Mouse (Mus musculus) stomach, embryonic 15.5 days (tissue): ENCODE results near the gene Elovl6. TPM values are rescaled to one million over a fixed set of nuclear protein-coding genes. Genes with fewer than 3 reads are reported as not detected.

Source experiments
- ATAC-seq: fragments of 200-750 bp; cut with Nextera tagmentation; 2 replicates; pipeline ENCODE4 v1.8.0; 2017; ENCODE audit warnings: low read depth, moderate number of reproducible peaks, moderate TSS enrichment; ENCODE audit not compliant: insufficient read depth, low FRiP score
- H3K27ac ChIP-seq: fragments of 300-500 bp; sonication (generic); 2 replicates; pipeline ENCODE4 v1.5.1; 2015; ENCODE audit warnings: mild to moderate bottlenecking, inconsistent platforms
- H3K27me3 ChIP-seq: fragments of 300-500 bp; sonication (generic); replicated peaks from 2 replicates; pipeline ENCODE4 v1.6.1; 2015; ENCODE audit warnings: inconsistent platforms
- H3K36me3 ChIP-seq: fragments of 300-500 bp; sonication (generic); 2 replicates; pipeline ENCODE4 v1.6.1; 2015; ENCODE audit warnings: inconsistent platforms
- H3K4me1 ChIP-seq: fragments of 300-500 bp; sonication (generic); 2 replicates; pipeline ENCODE4 v1.6.1; 2015; ENCODE audit warnings: inconsistent platforms
- H3K4me2 ChIP-seq: fragments of 300-500 bp; sonication (generic); 2 replicates; pipeline ENCODE4 v1.6.1; 2015; ENCODE audit warnings: mild to moderate bottlenecking, inconsistent platforms
- H3K4me3 ChIP-seq: fragments of 300-500 bp; sonication (generic); replicated peaks from 2 replicates; pipeline ENCODE4 v1.5.1; 2015; ENCODE audit warnings: inconsistent platforms
- H3K9ac ChIP-seq: fragments of 300-500 bp; sonication (generic); 2 replicates; pipeline ENCODE4 v1.6.1; 2015; ENCODE audit warnings: inconsistent platforms
- H3K9me3 ChIP-seq: fragments of 300-500 bp; sonication (generic); 2 replicates; pipeline ENCODE4 v1.6.1; 2016; ENCODE audit warnings: inconsistent platforms
- WGBS: fragments of 180-500 bp; shearing (Covaris S2); methylation state at CpG from one replicate; pipeline ENCODE4 v1.1.7; 2015; 5-methylcytosine and 5-hydroxymethylcytosine counted together
- microRNA-seq: library from miRNA; unstranded; fragments of <30 nt; microRNA quantifications from one replicate; pipeline ENCODE4, GENCODE M21; 2016
- polyA plus RNA-seq: library from polyadenylated mRNA; unstranded; fragments of >200 nt; fragmentation: Nextera tagmentation; extraction: Ambion mirVana; gene quantifications from 2 replicates; pipeline ENCODE4 v1.2.1, GENCODE M21; 2015

Elovl6 gene
- polyA plus RNA-seq, 1 experiment from 2014 or later = 41.2 TPM

- Histone ChIP-seq H3K27ac (no peak overlapping the region), H3K4me1 (no peaks in the 10 kb centered on the region), H3K4me3 (no peak overlapping the region), H3K27me3 (no peaks in the 10 kb centered on the region), H3K9ac (no peak overlapping the region), H3K9me3 (no peaks in the 10 kb centered on the region), H3K36me3 (no peaks in the 10 kb centered on the region), H3K4me2 (no peak overlapping the region)
- ATAC-seq = no peak
- WGBS = 77% methylated on average over 12 of the region's 12 CpGs
Measured at GRCm38 (mm10) chr3:129686196-129686595, 154.0 kb downstream of the Elovl6 start.

GRCm38 (mm10) chr3:129686698-129687333 is 154.7 kb downstream of the Elovl6 start:
- H3K9ac ChIP-seq = no peak overlapping the region
- no peaks in the 10 kb centered on the region for H3K27me3 ChIP-seq
- H3K4me1 ChIP-seq = no peaks in the 10 kb centered on the region
- H3K4me3 ChIP-seq = no peak overlapping the region
- H3K4me2 ChIP-seq = no peak overlapping the region
- WGBS = 56% methylated on average over 8 of the region's 8 CpGs
- H3K9me3 ChIP-seq = no peaks in the 10 kb centered on the region
- no peaks in the 10 kb centered on the region for H3K36me3 ChIP-seq
- no peak for ATAC-seq
- no peak overlapping the region for H3K27ac ChIP-seq

- Histone ChIP-seq H3K9ac (no peak overlapping the region), H3K27ac (no peak overlapping the region), H3K4me2 (no peak overlapping the region), H3K4me1 (no peaks in the 10 kb centered on the region), H3K4me3 (no peak overlapping the region), H3K9me3 (no peaks in the 10 kb centered on the region), H3K27me3 (no peaks in the 10 kb centered on the region), H3K36me3 (no peaks in the 10 kb centered on the region)
- no peak for ATAC-seq
- 72% methylated on average over 5 of the region's 5 CpGs for whole genome bisulfite sequencing
Measured at GRCm38 (mm10) chr3:129687429-129687828, 155.3 kb downstream of the Elovl6 start.

Small RNA genes within 50 kb of the gene (microRNA-seq; reads per million reads assigned to microRNA genes)
- not detected for gene Gm24515

Other genes with a start within 250 kb of the Elovl6 start
- gene Enpep, start 199.6 kb upstream of the Elovl6 start, polyA plus RNA-seq = 19.7 and 25.7 TPM in 2 replicates
- gene Egf, start 223.0 kb downstream of the Elovl6 start, polyA plus RNA-seq = 1.8 and 2.4 TPM in 2 replicates